Mouse (Mus musculus) embryonic fibroblast, embryonic 13.5 days (primary cell): Measurements from ENCODE around the gene Eif1b. TPM values are rescaled to one million over a fixed set of nuclear protein-coding genes. Genes with fewer than 3 reads are reported as not detected.
A peak's percentile ranks its signal among the peaks of the same experiment; 100 is the strongest.

ENCODE experiments used
- H3K27ac ChIP-seq: 2 replicates; pipeline ENCODE4 v1.5.1; 2012; ENCODE audit warnings: low read length, control low read depth, inconsistent platforms; ENCODE audit not compliant: insufficient read depth
- H3K4me1 ChIP-seq: 2 replicates; pipeline ENCODE4 v1.6.1; 2011; ENCODE audit warnings: low read length; ENCODE audit not compliant: control insufficient read depth, insufficient read depth
- H3K4me3 ChIP-seq: 2 replicates; pipeline ENCODE4 v1.5.1; 2011; ENCODE audit warnings: mild to moderate bottlenecking, control low read depth, low read length; ENCODE audit not compliant: insufficient read depth
- CTCF ChIP-seq: IDR thresholded peaks from 2 replicates; pipeline ENCODE4 v1.5.1; 2011; ENCODE audit warnings: mild to moderate bottlenecking, control low read depth, low read length, moderate library complexity, borderline replicate concordance; ENCODE audit not compliant: insufficient read depth
- POLR2A ChIP-seq: IDR thresholded peaks from 2 replicates; pipeline ENCODE4 v1.6.1; 2011; ENCODE audit warnings: low read depth, mild to moderate bottlenecking, control low read depth, low read length, moderate library complexity
- polyA plus RNA-seq: library from polyadenylated mRNA; stranded (reverse); fragments of >200 nt; gene quantifications from 2 replicates; pipeline ENCODE4 v1.2.4, GENCODE M21; 2011; ENCODE audit warnings: low read depth; ENCODE audit not compliant: missing spikeins, insufficient read length

Gene Eif1b
- 44.5 and 47.8 TPM in 2 replicates for polyA plus RNA-seq

DNA sequence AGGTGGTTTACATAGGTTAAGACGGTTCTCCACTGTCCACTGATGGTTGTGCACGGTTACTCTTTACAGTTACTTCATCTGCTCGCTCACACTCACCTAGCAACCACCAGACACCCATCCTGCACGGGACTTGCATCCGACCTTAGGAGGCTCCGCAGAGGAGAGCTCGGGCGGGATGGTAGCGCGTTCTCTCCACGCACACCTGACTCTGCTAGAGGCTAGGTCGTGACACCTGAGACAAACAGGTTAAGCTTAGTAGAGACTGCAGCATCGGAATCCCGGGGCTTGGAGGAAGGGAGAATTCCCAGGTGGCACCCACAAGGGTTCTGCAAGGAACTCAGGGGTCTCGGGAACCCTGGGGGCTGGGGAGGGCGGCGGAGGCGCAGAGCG, at the start of gene Eif1b:
Gene Eif1b (plus strand): TSS at position 223 of the 390 bp plus-strand sequence.
- H3K4me3 ChIP-seq, result peak within 1 kb of the TSS; percentile 98
- TF ChIP-seq CTCF (no peak), POLR2A (no peak)
- 0 out of 2 replicates have a peak, but pooled peaks cover 2% of the 10 kb centered on the region for H3K4me1 ChIP-seq
- no peak within 1 kb of the TSS; the same call in 1 of the 2 replicates for H3K27ac ChIP-seq

GRCm38 (mm10) chr9:120444642-120445041, 47.4 kb upstream of the Eif1b start:
- H3K4me1 ChIP-seq, result no peaks in the 10 kb centered on the region
- H3K4me3 ChIP-seq, result no peak overlapping the region
- TF ChIP-seq POLR2A (no peak), CTCF (no peak)
- H3K27ac ChIP-seq, result no peak overlapping the region

- H3K4me1 ChIP-seq, result no peaks in the 10 kb centered on the region
- no peak overlapping the region for H3K4me3 ChIP-seq
- TF ChIP-seq POLR2A (no peak), CTCF (no peak)
- no peak overlapping the region for H3K27ac ChIP-seq
Measured at GRCm38 (mm10) chr9:120449696-120450329, 42.2 kb upstream of the Eif1b start.

DNA sequence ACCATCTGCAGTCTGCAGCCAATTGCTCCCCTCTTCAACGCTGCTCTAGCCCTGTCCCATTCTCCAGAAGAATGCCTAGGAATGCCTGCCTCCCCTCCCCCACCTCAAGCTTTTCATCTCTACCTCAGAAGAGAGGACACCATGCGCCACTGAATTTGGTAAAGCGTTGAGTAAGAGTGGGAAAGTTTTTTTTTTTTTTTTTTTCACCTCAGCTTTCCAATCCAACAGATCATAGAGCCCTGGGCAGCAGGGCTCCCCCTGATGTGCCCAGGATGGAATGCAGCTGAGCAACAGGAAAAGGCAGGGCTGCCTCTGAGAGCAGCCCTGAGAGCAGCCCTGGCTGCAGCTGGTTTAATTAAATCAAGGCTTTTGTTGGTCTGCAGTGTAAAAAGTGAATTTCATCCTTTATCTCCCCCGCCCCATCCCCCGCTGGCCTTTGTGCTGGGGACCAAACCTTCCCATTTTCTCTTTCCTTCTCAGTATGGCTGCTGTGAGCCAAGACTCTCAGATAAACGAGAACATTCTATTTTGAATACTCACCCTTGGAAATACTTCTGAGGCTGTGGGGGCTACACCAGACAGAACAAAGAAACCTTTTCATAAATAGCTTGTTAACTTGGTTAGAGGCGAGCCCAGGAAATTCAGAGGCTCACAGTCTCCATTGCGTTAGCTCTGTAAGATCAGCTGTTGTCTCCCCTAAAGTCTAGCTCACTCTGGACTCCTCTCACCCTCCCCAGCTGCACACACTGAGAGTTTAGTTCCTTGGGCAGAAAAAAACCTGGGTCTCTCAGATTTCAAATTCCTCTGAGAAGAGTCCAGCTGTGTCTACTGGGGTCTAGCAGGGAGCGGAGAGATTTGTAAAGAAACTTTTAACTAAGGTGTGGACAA, 36.0 kb upstream of the Eif1b start:
- H3K4me3 ChIP-seq, result no peak overlapping the region
- TF ChIP-seq CTCF, result no peak
- no peak for TF ChIP-seq POLR2A
- H3K27ac ChIP-seq, result no peak overlapping the region
- H3K4me1 ChIP-seq, result no peaks in the 10 kb centered on the region

GRCm38 (mm10) chr9:120470431-120470830, 21.6 kb upstream of the Eif1b start:
- Histone ChIP-seq H3K27ac (no peak overlapping the region), H3K4me3 (no peak overlapping the region), H3K4me1 (no peaks in the 10 kb centered on the region)
- no peak for TF ChIP-seq CTCF
- no peak for TF ChIP-seq POLR2A

GRCm38 (mm10) chr9:120481644-120482043, 10.4 kb upstream of the Eif1b start:
- H3K27ac ChIP-seq, result no peak overlapping the region
- no peaks in the 10 kb centered on the region for H3K4me1 ChIP-seq
- no peak for TF ChIP-seq CTCF
- no peak for TF ChIP-seq POLR2A
- H3K4me3 ChIP-seq, result no peak overlapping the region

- H3K27ac ChIP-seq, result no peak overlapping the region
- TF ChIP-seq CTCF, result no peak
- no peak for TF ChIP-seq POLR2A
- H3K4me1 ChIP-seq, result no peaks in the 10 kb centered on the region
- H3K4me3 ChIP-seq, result no peak overlapping the region
Measured at GRCm38 (mm10) chr9:120482382-120482781, 9.7 kb upstream of the Eif1b start.

DNA sequence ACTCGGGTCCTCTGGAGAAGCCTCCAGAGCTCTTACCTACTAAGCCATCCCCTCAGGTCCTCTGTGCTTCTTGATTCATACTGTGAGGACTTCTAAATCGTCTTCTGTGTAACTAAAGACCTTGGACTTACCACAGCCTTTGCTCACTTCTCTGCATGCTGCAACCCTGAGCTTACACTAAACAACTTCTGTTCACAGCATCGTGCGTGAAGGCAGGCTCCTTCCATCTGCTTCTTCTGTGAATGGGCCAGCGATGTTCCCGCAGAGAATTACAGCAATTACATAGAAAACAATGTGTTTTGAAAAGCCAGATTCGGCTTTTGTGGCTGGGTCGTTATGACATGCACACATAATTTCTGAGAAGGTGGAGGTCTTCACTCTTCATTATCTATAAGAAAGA, 8.9 kb upstream of the Eif1b start:
- Histone ChIP-seq H3K27ac (no peak overlapping the region), H3K4me3 (no peak overlapping the region), H3K4me1 (no peaks in the 10 kb centered on the region)
- no peak for TF ChIP-seq CTCF
- no peak for TF ChIP-seq POLR2A

DNA sequence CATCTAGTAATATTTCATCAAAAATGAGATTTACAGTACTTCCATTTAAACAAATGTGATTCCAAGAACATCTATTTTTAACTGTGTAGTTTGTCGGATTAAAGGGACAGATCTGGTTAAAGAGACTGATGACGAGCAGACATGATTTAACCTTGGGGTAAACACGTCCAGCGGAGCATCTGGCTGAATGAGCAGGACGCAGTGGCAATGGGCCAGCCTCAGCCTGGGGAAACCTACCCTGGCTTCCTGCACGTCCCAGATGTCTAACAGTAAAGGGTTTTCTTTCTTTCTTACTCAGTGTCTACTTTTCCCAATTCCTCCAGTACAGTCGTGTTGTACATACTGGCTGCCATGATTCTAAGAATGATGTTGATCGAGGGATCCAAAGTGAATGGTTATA, 5.0 kb upstream of the Eif1b start:
- no peaks in the 10 kb centered on the region for H3K4me1 ChIP-seq
- no peak for TF ChIP-seq CTCF
- no peak for TF ChIP-seq POLR2A
- no peak overlapping the region for H3K27ac ChIP-seq
- H3K4me3 ChIP-seq, result no peak overlapping the region

DNA sequence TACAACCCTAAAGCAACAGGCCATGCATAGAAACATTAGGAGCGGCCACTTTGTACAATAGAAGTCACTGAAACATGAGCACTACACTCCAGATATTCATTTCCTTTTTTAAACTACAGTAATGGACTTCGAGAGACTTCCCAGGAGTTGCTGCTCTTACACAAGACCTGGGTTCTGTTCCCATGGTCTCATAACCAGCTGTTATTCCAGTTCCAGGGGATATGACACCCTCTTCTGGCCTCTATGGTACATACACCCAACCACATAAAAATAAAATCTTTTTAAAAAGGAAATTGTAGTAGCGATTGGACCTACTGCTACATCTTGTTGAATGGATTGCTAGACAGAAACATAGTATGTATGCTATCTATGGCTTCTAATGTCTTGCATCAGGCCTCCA, 523 bp upstream of the Eif1b start:
- peak overlapping the region; percentile 98; the same call in 1 of the 2 replicates for H3K4me3 ChIP-seq
- no peak overlapping the region for H3K27ac ChIP-seq
- no peaks in the 10 kb centered on the region for H3K4me1 ChIP-seq
- TF ChIP-seq CTCF (no peak), POLR2A (no peak)
